In genomic region chr8:123064072-123064471, GRCm38 (mm10) we compare ENCODE assay signal across 8 mouse cellular contexts. TPM values are rescaled to one million over a fixed set of nuclear protein-coding genes. Genes with fewer than 3 reads are reported as not detected.
A peak's percentile ranks its signal among the peaks of the same experiment; 100 is the strongest.
DNase-seq lines count a peak whose midpoint lies in the region; ATAC-seq and TF ChIP-seq lines count a peak whose summit lies in the region.

No protein-coding gene starts in this region.

- no peak for DNase-seq in kidney, postnatal 14 days
- no peak for DNase-seq in embryonic facial prominence, embryonic 11.5 days (ENCODE audit: low spot score)
- DNase-seq in intestine, embryonic 14.5 days (ENCODE audit: low spot score) = no peak
- no peak for DNase-seq in midbrain, postnatal 0 days (ENCODE audit: low spot score)
- DNase-seq in lung, adult 2 months = no peak
- DNase-seq in layer of hippocampus, adult 11-12 months (ENCODE audit: low spot score) = no peak

- H3K4me1 ChIP-seq in kidney, embryonic 16.5 days (ENCODE audit: insufficient read depth, low read length) = peaks cover 18% of the 10 kb centered on the region
- H3K4me1 ChIP-seq in embryonic facial prominence, embryonic 11.5 days (ENCODE audit: control insufficient read depth, insufficient read depth, low read length) = 0 out of 2 replicates have a peak, but pooled peaks cover 2% of the 10 kb centered on the region
- H3K4me1 ChIP-seq in intestine, embryonic 14.5 days (replicated peaks; ENCODE audit: control insufficient read depth, insufficient read depth, low read length) = peaks cover 16% of the 10 kb centered on the region
- H3K4me1 ChIP-seq in midbrain, postnatal 0 days (ENCODE audit: insufficient read depth, low read length) = peaks cover 5% of the 10 kb centered on the region; the same call in 1 of the 2 replicates
- peaks cover 8% of the 10 kb centered on the region for H3K4me1 ChIP-seq in lung, adult 2 months (ENCODE audit: control insufficient read depth, insufficient read depth, low read length)

- H3K9ac ChIP-seq in kidney, embryonic 16.5 days (replicated peaks; ENCODE audit: low read length) = peak overlapping the region; percentile 98; the same call in 1 of the 2 replicates
- 0 out of 2 replicates have a peak overlapping the region, but pooled peaks have one; percentile 76 for H3K9ac ChIP-seq in embryonic facial prominence, embryonic 11.5 days (replicated peaks; ENCODE audit: low read length)
- H3K9ac ChIP-seq in intestine, embryonic 14.5 days (ENCODE audit: low read length) = no peak overlapping the region
- no peak overlapping the region for H3K9ac ChIP-seq in midbrain, postnatal 0 days (replicated peaks; ENCODE audit: low read length, poor library complexity, severe bottlenecking)

- no peak for TF ChIP-seq POLR2A in lung, adult 2 months (IDR thresholded peaks at IDR 0.05; ENCODE audit: borderline replicate concordance, extremely low read depth, low read depth, low read length)

- H3K36me3 ChIP-seq in kidney, embryonic 16.5 days (ENCODE audit: insufficient read depth, low read length) = no peaks in the 10 kb centered on the region
- H3K36me3 ChIP-seq in embryonic facial prominence, embryonic 11.5 days (replicated peaks; ENCODE audit: control insufficient read depth, insufficient read depth, low read depth, low read length) = no peaks in the 10 kb centered on the region
- peaks cover 9% of the 10 kb centered on the region for H3K36me3 ChIP-seq in intestine, embryonic 14.5 days (ENCODE audit: control insufficient read depth, insufficient read depth, low read length)
- no peaks in the 10 kb centered on the region for H3K36me3 ChIP-seq in midbrain, postnatal 0 days (ENCODE audit: insufficient read depth, low read length)

- no peaks in the 10 kb centered on the region for H3K27me3 ChIP-seq in kidney, embryonic 16.5 days (ENCODE audit: insufficient read depth, low read length)
- H3K27me3 ChIP-seq in embryonic facial prominence, embryonic 11.5 days (ENCODE audit: control insufficient read depth, insufficient read depth, low read length) = no peaks in the 10 kb centered on the region
- H3K27me3 ChIP-seq in intestine, embryonic 14.5 days (replicated peaks; ENCODE audit: control insufficient read depth, insufficient read depth, low read length) = no peaks in the 10 kb centered on the region
- H3K27me3 ChIP-seq in midbrain, postnatal 0 days (ENCODE audit: insufficient read depth, low read length) = no peaks in the 10 kb centered on the region

- no peaks in the 10 kb centered on the region for H3K9me3 ChIP-seq in kidney, embryonic 16.5 days (ENCODE audit: low read length)
- H3K9me3 ChIP-seq in embryonic facial prominence, embryonic 11.5 days (replicated peaks; ENCODE audit: control insufficient read depth, low read length) = no peaks in the 10 kb centered on the region
- H3K9me3 ChIP-seq in intestine, embryonic 14.5 days (ENCODE audit: control insufficient read depth, low read length) = no peaks in the 10 kb centered on the region
- H3K9me3 ChIP-seq in midbrain, postnatal 0 days (ENCODE audit: low read length) = no peaks in the 10 kb centered on the region

- H3K4me3 ChIP-seq in kidney, embryonic 16.5 days (ENCODE audit: low read length) = no peak overlapping the region
- peak overlapping the region; percentile 93; the same call in 1 of the 2 replicates for H3K4me3 ChIP-seq in embryonic facial prominence, embryonic 11.5 days (ENCODE audit: low read depth, low read length)
- no peak overlapping the region for H3K4me3 ChIP-seq in intestine, embryonic 14.5 days (ENCODE audit: low read depth, low read length)
- peak overlapping the region; percentile 97; the same call in 1 of the 2 replicates for H3K4me3 ChIP-seq in midbrain, postnatal 0 days (ENCODE audit: low read depth, low read length)
- no peak overlapping the region for H3K4me3 ChIP-seq in lung, adult 2 months (replicated peaks; ENCODE audit: extremely low read depth, low read depth, low read length)

- TF ChIP-seq CTCF in midbrain, postnatal 0 days (IDR thresholded peaks at IDR 0.05) = no peak
- TF ChIP-seq CTCF in lung, adult 2 months (IDR thresholded peaks at IDR 0.05; ENCODE audit: insufficient read depth, low read length) = no peak

- ATAC-seq in kidney, embryonic 16.5 days (ENCODE audit: low FRiP score, low TSS enrichment) = no peak
- ATAC-seq in embryonic facial prominence, embryonic 11.5 days (replicated peaks; ENCODE audit: insufficient number of reproducible peaks, low FRiP score, low TSS enrichment, low read depth) = no peak
- ATAC-seq in intestine, embryonic 14.5 days (replicated peaks; ENCODE audit: low FRiP score, low TSS enrichment, low read depth) = no peak
- no peak for ATAC-seq in midbrain, postnatal 0 days (ENCODE audit: low FRiP score)
- ATAC-seq in frontal cortex, adult (ENCODE audit: low TSS enrichment) = no peak

- 64% methylated on average over 4 of the region's 4 CpGs for WGBS in kidney, embryonic 16.5 days
- WGBS in embryonic facial prominence, embryonic 11.5 days = 82% methylated on average over 4 of the region's 4 CpGs
- WGBS in intestine, embryonic 14.5 days = 80% methylated on average over 4 of the region's 4 CpGs
- 76% methylated on average over 4 of the region's 4 CpGs for WGBS in midbrain, postnatal 0 days
- 69% methylated on average over 4 of the region's 4 CpGs for WGBS in lung, adult 2 months

- peak overlapping the region; percentile 68 for H3K4me2 ChIP-seq in kidney, embryonic 16.5 days (replicated peaks; ENCODE audit: low read depth, low read length)
- H3K4me2 ChIP-seq in embryonic facial prominence, embryonic 11.5 days (ENCODE audit: low read depth, low read length) = no peak overlapping the region; the same call in 1 of the 2 replicates
- peak overlapping the region; percentile 59; the same call in 1 of the 2 replicates for H3K4me2 ChIP-seq in intestine, embryonic 14.5 days (ENCODE audit: low read length)
- peak overlapping the region; percentile 67; the same call in 1 of the 2 replicates for H3K4me2 ChIP-seq in midbrain, postnatal 0 days (ENCODE audit: low read depth, low read length, poor library complexity, severe bottlenecking)

- no peak overlapping the region for H3K27ac ChIP-seq in kidney, embryonic 16.5 days (ENCODE audit: low read length)
- H3K27ac ChIP-seq in embryonic facial prominence, embryonic 11.5 days (replicated peaks; ENCODE audit: low read depth, low read length) = no peak overlapping the region
- no peak overlapping the region for H3K27ac ChIP-seq in intestine, embryonic 14.5 days (ENCODE audit: low read depth)
- H3K27ac ChIP-seq in midbrain, postnatal 0 days (ENCODE audit: low read depth, low read length) = peak overlapping the region; percentile 93

RNA-seq across cellular contexts. Expression of gene Spg7, which starts 1.3 kb away (rescaled TPM):
- polyA plus RNA-seq in kidney, embryonic 16.5 days (2015; fragmentation: Nextera tagmentation; extraction: Ambion mirVana) = 56.6 and 59.1 TPM in 2 replicates
- polyA plus RNA-seq in embryonic facial prominence, embryonic 11.5 days (2014; fragmentation: Nextera tagmentation; extraction: Ambion mirVana) = 35.4 and 37.5 TPM in 2 replicates
- polyA plus RNA-seq in intestine, embryonic 14.5 days (2014; fragmentation: Nextera tagmentation; extraction: Ambion mirVana) = 46.0 and 47.2 TPM in 2 replicates
- total RNA-seq in midbrain, postnatal 0 days (2014; rRNA removed) = 47.2 and 64.3 TPM in 2 replicates
- polyA plus RNA-seq in midbrain, postnatal 0 days (2015; fragmentation: Nextera tagmentation; extraction: Ambion mirVana) = 50.1 and 51.3 TPM in 2 replicates
- polyA plus RNA-seq in lung, adult 2 months (2012; rRNA removed) = 71.1 and 85.5 TPM in 2 replicates

RNA-seq across cellular contexts. Expression of gene Ankrd11, which starts 22.0 kb away (rescaled TPM):
- 25.6 and 30.4 TPM in 2 replicates for polyA plus RNA-seq in kidney, embryonic 16.5 days (2015; fragmentation: Nextera tagmentation; extraction: Ambion mirVana)
- 58.8 and 71.8 TPM in 2 replicates for polyA plus RNA-seq in embryonic facial prominence, embryonic 11.5 days (2014; fragmentation: Nextera tagmentation; extraction: Ambion mirVana)
- polyA plus RNA-seq in intestine, embryonic 14.5 days (2014; fragmentation: Nextera tagmentation; extraction: Ambion mirVana) = 45.9 and 47.4 TPM in 2 replicates
- 92.5 and 98.3 TPM in 2 replicates for total RNA-seq in midbrain, postnatal 0 days (2014; rRNA removed)
- polyA plus RNA-seq in midbrain, postnatal 0 days (2015; fragmentation: Nextera tagmentation; extraction: Ambion mirVana) = 62.2 and 78.7 TPM in 2 replicates
- 48.7 and 67.5 TPM in 2 replicates for polyA plus RNA-seq in lung, adult 2 months (2012; rRNA removed)

RNA-seq across cellular contexts. Expression of gene Rpl13, which starts 38.1 kb away (rescaled TPM):
- polyA plus RNA-seq in kidney, embryonic 16.5 days (2015; fragmentation: Nextera tagmentation; extraction: Ambion mirVana) = 1,084 and 1,349 TPM in 2 replicates
- 1,667 and 1,682 TPM in 2 replicates for polyA plus RNA-seq in embryonic facial prominence, embryonic 11.5 days (2014; fragmentation: Nextera tagmentation; extraction: Ambion mirVana)
- polyA plus RNA-seq in intestine, embryonic 14.5 days (2014; fragmentation: Nextera tagmentation; extraction: Ambion mirVana) = 1,906 and 1,976 TPM in 2 replicates
- total RNA-seq in midbrain, postnatal 0 days (2014; rRNA removed) = 2,117 and 2,785 TPM in 2 replicates
- 801 and 821 TPM in 2 replicates for polyA plus RNA-seq in midbrain, postnatal 0 days (2015; fragmentation: Nextera tagmentation; extraction: Ambion mirVana)
- 1,500 and 2,209 TPM in 2 replicates for polyA plus RNA-seq in lung, adult 2 months (2012; rRNA removed)

RNA-seq across cellular contexts. Expression of gene Cpne7, which starts 53.1 kb away (rescaled TPM):
- 1.8 and 2.1 TPM in 2 replicates for polyA plus RNA-seq in kidney, embryonic 16.5 days (2015; fragmentation: Nextera tagmentation; extraction: Ambion mirVana)
- polyA plus RNA-seq in embryonic facial prominence, embryonic 11.5 days (2014; fragmentation: Nextera tagmentation; extraction: Ambion mirVana) = 0.34 and 0.46 TPM in 2 replicates
- polyA plus RNA-seq in intestine, embryonic 14.5 days (2014; fragmentation: Nextera tagmentation; extraction: Ambion mirVana) = 0.70 and 0.85 TPM in 2 replicates
- total RNA-seq in midbrain, postnatal 0 days (2014; rRNA removed) = 29.2 and 33.0 TPM in 2 replicates
- 28.0 and 29.1 TPM in 2 replicates for polyA plus RNA-seq in midbrain, postnatal 0 days (2015; fragmentation: Nextera tagmentation; extraction: Ambion mirVana)
- polyA plus RNA-seq in lung, adult 2 months (2012; rRNA removed) = 1.3 and 1.7 TPM in 2 replicates

Comparison
In these comparisons a context has a peak if more than half of its experiments do, and no peak if none do; other contexts are left out.
1. H3K4me3 ChIP-seq: peak in embryonic facial prominence, embryonic 11.5 days (single experiment) and midbrain, postnatal 0 days (single experiment); none in kidney, embryonic 16.5 days (single experiment), intestine, embryonic 14.5 days (single experiment) and lung, adult 2 months (single experiment).
2. H3K9ac ChIP-seq: peak in kidney, embryonic 16.5 days (single experiment) and embryonic facial prominence, embryonic 11.5 days (single experiment); none in intestine, embryonic 14.5 days (single experiment) and midbrain, postnatal 0 days (single experiment).